Mouse (Mus musculus): ENCODE results near the gene Irak2.

Irak2 gene

GRCm38 (mm10) chr6:113639201-113639600 lies 934 bp downstream of the Irak2 start:
- DNase-seq (ENCODE audit: low read depth, low spot score), result no peak

GRCm38 (mm10) chr6:113642605-113643004 lies 4.3 kb downstream of the Irak2 start:
- no peak for DNase-seq (ENCODE audit: low read depth, low spot score)

GRCm38 (mm10) chr6:113643021-113643420 lies 4.8 kb downstream of the Irak2 start:
- no peak for DNase-seq (ENCODE audit: low read depth, low spot score)

GRCm38 (mm10) chr6:113643967-113644366 lies 5.7 kb downstream of the Irak2 start:
- no peak for DNase-seq (ENCODE audit: low read depth, low spot score)

- DNase-seq (ENCODE audit: low read depth, low spot score), result peak; percentile 74
These were observed 6.5 kb downstream of the Irak2 start for GRCm38 (mm10) chr6:113644808-113645207.

GRCm38 (mm10) chr6:113649346-113650196 lies 11.3 kb downstream of the Irak2 start:
- DNase-seq (ENCODE audit: low read depth, low spot score), result no peak

GRCm38 (mm10) chr6:113650197-113650640 lies 12.0 kb downstream of the Irak2 start:
- DNase-seq (ENCODE audit: low read depth, low spot score), result no peak

- no peak for DNase-seq (ENCODE audit: low read depth, low spot score)
These were observed 13.4 kb downstream of the Irak2 start for GRCm38 (mm10) chr6:113651626-113652025.

- no peak for DNase-seq (ENCODE audit: low read depth, low spot score)
These were observed 15.3 kb downstream of the Irak2 start for GRCm38 (mm10) chr6:113653551-113653950.

GRCm38 (mm10) chr6:113654102-113654501 lies 15.8 kb downstream of the Irak2 start:
- no peak for DNase-seq (ENCODE audit: low read depth, low spot score)

GRCm38 (mm10) chr6:113654753-113655397 lies 16.6 kb downstream of the Irak2 start:
- no peak for DNase-seq (ENCODE audit: low read depth, low spot score)

GRCm38 (mm10) chr6:113655475-113655874 lies 17.2 kb downstream of the Irak2 start:
- DNase-seq (ENCODE audit: low read depth, low spot score), result no peak

- DNase-seq (ENCODE audit: low read depth, low spot score), result no peak
These were observed 18.6 kb downstream of the Irak2 start for GRCm38 (mm10) chr6:113656847-113657246.

GRCm38 (mm10) chr6:113658226-113658625 lies 20.0 kb downstream of the Irak2 start:
- DNase-seq (ENCODE audit: low read depth, low spot score), result no peak

GRCm38 (mm10) chr6:113659648-113660491 lies 21.6 kb downstream of the Irak2 start:
- DNase-seq (ENCODE audit: low read depth, low spot score), result no peak

- no peak for DNase-seq (ENCODE audit: low read depth, low spot score)
These were observed 22.5 kb downstream of the Irak2 start for GRCm38 (mm10) chr6:113660492-113661352.

GRCm38 (mm10) chr6:113661353-113662241 lies 23.3 kb downstream of the Irak2 start:
- no peak for DNase-seq (ENCODE audit: low read depth, low spot score)

- no peak for DNase-seq (ENCODE audit: low read depth, low spot score)
These were observed 24.9 kb downstream of the Irak2 start for GRCm38 (mm10) chr6:113662964-113663700.

GRCm38 (mm10) chr6:113664305-113664704 lies 26.0 kb downstream of the Irak2 start:
- no peak for DNase-seq (ENCODE audit: low read depth, low spot score)
